Mouse (Mus musculus): Measurements from ENCODE around the gene Mill2. TPM values are rescaled to one million over a fixed set of nuclear protein-coding genes. Genes with fewer than 3 reads are reported as not detected.

Mill2 gene
- total and polyA plus RNA-seq, 2 experiments from 2014 or later, result 0.53 to 0.95 TPM

GRCm38 (mm10) chr7:18904971-18905370 lies 65.2 kb downstream of the Mill2 start:
- ATAC-seq (no peak), DNase-seq (no peak)
- WGBS, result 83% methylated on average over 3 of the region's 3 CpGs
- H3K27ac ChIP-seq (ENCODE audit: low read depth, low read length), result no peak overlapping the region
- no peak overlapping the region for H3K4me2 ChIP-seq (ENCODE audit: low read depth)
- H3K9ac ChIP-seq, result no peak overlapping the region
- H3K27me3 ChIP-seq (ENCODE audit: insufficient read depth, low read length), result no peaks in the 10 kb centered on the region
- no peak overlapping the region for H3K4me3 ChIP-seq (ENCODE audit: low read depth, low read length)
- 0 out of 2 replicates have a peak, but pooled peaks cover 3% of the 10 kb centered on the region for H3K36me3 ChIP-seq (ENCODE audit: insufficient read depth)
- no peaks in the 10 kb centered on the region for H3K4me1 ChIP-seq (ENCODE audit: insufficient read depth)
- H3K9me3 ChIP-seq (ENCODE audit: low read length), result no peaks in the 10 kb centered on the region
- no peak for TF ChIP-seq CTCF (IDR thresholded peaks at IDR 0.05; ENCODE audit: low read depth)

- no peak for TF ChIP-seq CTCF (IDR thresholded peaks at IDR 0.05; ENCODE audit: low read depth)
- Histone ChIP-seq H3K9ac (peak overlapping the region; percentile 46; the same call in 1 of the 2 replicates), H3K9me3 (ENCODE audit: low read length) (no peaks in the 10 kb centered on the region), H3K4me2 (ENCODE audit: low read depth) (peak overlapping the region; percentile 79), H3K4me1 (ENCODE audit: insufficient read depth) (peaks cover 4% of the 10 kb centered on the region; the same call in 1 of the 2 replicates), H3K27ac (ENCODE audit: low read depth, low read length) (no peak overlapping the region), H3K4me3 (ENCODE audit: low read depth, low read length) (peak overlapping the region; percentile 80), H3K36me3 (ENCODE audit: insufficient read depth) (no peaks in the 10 kb centered on the region), H3K27me3 (ENCODE audit: insufficient read depth, low read length) (no peaks in the 10 kb centered on the region)
- ATAC-seq (peak; percentile 21), DNase-seq (no peak)
- 6% methylated on average over 17 of the region's 17 CpGs for WGBS
Measured at GRCm38 (mm10) chr7:18909797-18910196, 70.0 kb downstream of the Mill2 start.

DNA sequence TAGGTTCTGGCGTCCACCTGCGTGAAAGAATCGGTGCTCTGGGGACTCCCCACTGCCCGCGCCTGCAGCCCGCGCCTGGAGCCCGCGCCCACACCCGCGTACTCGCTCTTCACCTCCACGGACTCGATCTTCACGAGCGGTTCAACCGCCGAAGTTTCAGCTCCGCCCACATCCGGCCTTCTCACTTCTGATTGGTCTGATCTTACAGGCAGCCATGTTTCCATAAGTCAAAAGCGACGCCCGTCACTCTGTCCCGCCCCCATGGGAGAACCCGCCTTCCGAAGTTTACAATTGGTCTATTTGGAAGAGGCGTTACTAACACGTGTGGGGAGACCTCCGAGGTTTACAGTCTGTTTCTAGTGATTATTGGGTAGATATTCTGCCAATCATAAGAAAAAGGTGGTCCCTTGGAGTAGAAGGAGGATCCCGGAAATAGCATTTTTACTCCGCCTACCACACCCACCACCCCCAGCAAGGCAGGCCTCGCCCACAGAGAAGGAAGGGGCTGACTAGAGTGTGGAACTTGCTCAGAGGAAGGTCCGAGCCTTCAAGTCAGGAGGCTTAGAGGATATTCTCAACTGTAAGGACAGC lies 70.6 kb downstream of the Mill2 start, which contains the start of gene Ccdc61:
TSS of gene Ccdc61 (minus strand) at position 175 of the 591 bp plus-strand sequence.
- H3K9ac ChIP-seq, result peak within 1 kb of the TSS; percentile 46; the same call in 1 of the 2 replicates
- H3K36me3 ChIP-seq (ENCODE audit: insufficient read depth), result no peaks in the 10 kb centered on the region
- H3K9me3 ChIP-seq (ENCODE audit: low read length), result no peaks in the 10 kb centered on the region
- DNase-seq (peak; percentile 99), ATAC-seq (peak; percentile 100)
- peak within 1 kb of the TSS; percentile 79 for H3K4me2 ChIP-seq (ENCODE audit: low read depth)
- H3K27me3 ChIP-seq (ENCODE audit: insufficient read depth, low read length), result no peaks in the 10 kb centered on the region
- H3K27ac ChIP-seq (ENCODE audit: low read depth, low read length), result no peak within 1 kb of the TSS
- under 1% methylated on average over 33 of the region's 33 CpGs for WGBS
- peak within 1 kb of the TSS; percentile 80 for H3K4me3 ChIP-seq (ENCODE audit: low read depth, low read length)
- no peak for TF ChIP-seq CTCF (IDR thresholded peaks at IDR 0.05; ENCODE audit: low read depth)
- H3K4me1 ChIP-seq (ENCODE audit: insufficient read depth), result peaks cover 4% of the 10 kb centered on the region; the same call in 1 of the 2 replicates

Other genes starting within 250 kb of the Mill2 start
- gene Psg23, start 223.5 kb upstream of the Mill2 start, total RNA-seq (2014; rRNA removed), result not detected in 2 replicates
- gene Psg23, start 223.5 kb upstream of the Mill2 start, polyA plus RNA-seq (2015; fragmentation: Nextera tagmentation; extraction: Ambion mirVana), result not detected in 2 replicates
- not detected in 2 replicates for gene Psg21, start 183.2 kb upstream of the Mill2 start, total RNA-seq (2014; rRNA removed)
- gene Psg21, start 183.2 kb upstream of the Mill2 start, polyA plus RNA-seq (2015; fragmentation: Nextera tagmentation; extraction: Ambion mirVana), result not detected in 2 replicates
- not detected in 2 replicates for gene Psg20, start 153.8 kb upstream of the Mill2 start, total RNA-seq (2014; rRNA removed)
- not detected in 2 replicates for gene Psg20, start 153.8 kb upstream of the Mill2 start, polyA plus RNA-seq (2015; fragmentation: Nextera tagmentation; extraction: Ambion mirVana)
- not detected in 2 replicates for gene Psg22, start 121.9 kb upstream of the Mill2 start, total RNA-seq (2014; rRNA removed)
- not detected in 2 replicates for gene Psg22, start 121.9 kb upstream of the Mill2 start, polyA plus RNA-seq (2015; fragmentation: Nextera tagmentation; extraction: Ambion mirVana)
- gene Psg19, start 41.4 kb upstream of the Mill2 start, total RNA-seq (2014; rRNA removed), result not detected in 2 replicates
- gene Psg19, start 41.4 kb upstream of the Mill2 start, polyA plus RNA-seq (2015; fragmentation: Nextera tagmentation; extraction: Ambion mirVana), result not detected in 2 replicates
- gene Psg17, start 18.4 kb upstream of the Mill2 start, total RNA-seq (2014; rRNA removed), result not detected in 2 replicates
- gene Psg17, start 18.4 kb upstream of the Mill2 start, polyA plus RNA-seq (2015; fragmentation: Nextera tagmentation; extraction: Ambion mirVana), result not detected in 2 replicates
- 13.8 and 14.9 TPM in 2 replicates for gene Pglyrp1, start 31.4 kb downstream of the Mill2 start, total RNA-seq (2014; rRNA removed)
- gene Pglyrp1, start 31.4 kb downstream of the Mill2 start, polyA plus RNA-seq (2015; fragmentation: Nextera tagmentation; extraction: Ambion mirVana), result 26.9 and 27.0 TPM in 2 replicates
- 12.8 and 17.2 TPM in 2 replicates for gene Ccdc61, start 70.4 kb downstream of the Mill2 start, total RNA-seq (2014; rRNA removed)
- gene Ccdc61, start 70.4 kb downstream of the Mill2 start, polyA plus RNA-seq (2015; fragmentation: Nextera tagmentation; extraction: Ambion mirVana), result 21.6 and 23.2 TPM in 2 replicates
- gene Nova2, start 85.9 kb downstream of the Mill2 start, total RNA-seq (2014; rRNA removed), result 15.4 and 19.5 TPM in 2 replicates
- 7.2 and 11.4 TPM in 2 replicates for gene Nova2, start 85.9 kb downstream of the Mill2 start, polyA plus RNA-seq (2015; fragmentation: Nextera tagmentation; extraction: Ambion mirVana)
- gene Nanos2, start 147.4 kb downstream of the Mill2 start, total RNA-seq (2014; rRNA removed), result 1.5 and 2.0 TPM in 2 replicates
- gene Nanos2, start 147.4 kb downstream of the Mill2 start, polyA plus RNA-seq (2015; fragmentation: Nextera tagmentation; extraction: Ambion mirVana), result 0.49 and 0.76 TPM in 2 replicates
- gene Mypop, start 151.3 kb downstream of the Mill2 start, total RNA-seq (2014; rRNA removed), result 12.3 and 13.9 TPM in 2 replicates
- 3.8 and 4.3 TPM in 2 replicates for gene Mypop, start 151.3 kb downstream of the Mill2 start, polyA plus RNA-seq (2015; fragmentation: Nextera tagmentation; extraction: Ambion mirVana)
- gene Irf2bp1, start 164.1 kb downstream of the Mill2 start, total RNA-seq (2014; rRNA removed), result 101 and 129 TPM in 2 replicates
- gene Irf2bp1, start 164.1 kb downstream of the Mill2 start, polyA plus RNA-seq (2015; fragmentation: Nextera tagmentation; extraction: Ambion mirVana), result 27.0 and 27.2 TPM in 2 replicates
- not detected in 2 replicates for gene Foxa3, start 183.6 kb downstream of the Mill2 start, total RNA-seq (2014; rRNA removed)
- not detected in 2 replicates for gene Foxa3, start 183.6 kb downstream of the Mill2 start, polyA plus RNA-seq (2015; fragmentation: Nextera tagmentation; extraction: Ambion mirVana)
- gene Sympk, start 184.4 kb downstream of the Mill2 start, total RNA-seq (2014; rRNA removed), result 70.3 and 73.8 TPM in 2 replicates
- 16.6 and 20.0 TPM in 2 replicates for gene Sympk, start 184.4 kb downstream of the Mill2 start, polyA plus RNA-seq (2015; fragmentation: Nextera tagmentation; extraction: Ambion mirVana)
- 0.19 and 0.23 TPM in 2 replicates for gene Rsph6a, start 214.7 kb downstream of the Mill2 start, total RNA-seq (2014; rRNA removed)
- gene Rsph6a, start 214.7 kb downstream of the Mill2 start, polyA plus RNA-seq (2015; fragmentation: Nextera tagmentation; extraction: Ambion mirVana), result 0.09 and 0.23 TPM in 2 replicates
- gene Dmwd, start 236.3 kb downstream of the Mill2 start, total RNA-seq (2014; rRNA removed), result 96.5 and 122 TPM in 2 replicates
- gene Dmwd, start 236.3 kb downstream of the Mill2 start, polyA plus RNA-seq (2015; fragmentation: Nextera tagmentation; extraction: Ambion mirVana), result 43.6 and 43.8 TPM in 2 replicates
- 16.2 and 20.8 TPM in 2 replicates for gene Dmpk, start 243.9 kb downstream of the Mill2 start, total RNA-seq (2014; rRNA removed)
- gene Dmpk, start 243.9 kb downstream of the Mill2 start, polyA plus RNA-seq (2015; fragmentation: Nextera tagmentation; extraction: Ambion mirVana), result 2.2 and 3.0 TPM in 2 replicates